Mouse (Mus musculus) lung, postnatal 0 days (tissue): ENCODE measurements at regions not wholly inside any gene's neighbourhood (a gene's known extent, or its start where the extent isn't known, plus 50 kb on each side); places are given as distances from the start of the nearest gene placed in this dataset.

ENCODE experiments used
- ATAC-seq: fragments of 200-750 bp; cut with Nextera tagmentation; 2 replicates; pipeline ENCODE4 v1.8.0; 2017; ENCODE audit warnings: moderate library complexity
- DNase-seq: peaks from one replicate; pipeline ENCODE4 v3.0.0-alpha.2; 2016; ENCODE audit warnings: low spot score
- H3K27ac ChIP-seq: fragments of 300-500 bp; sonication (generic); 2 replicates; pipeline ENCODE4 v1.5.1; 2014; ENCODE audit warnings: antibody characterized with exemption, mild to moderate bottlenecking, low read length, mixed read lengths
- H3K27me3 ChIP-seq: fragments of 300-500 bp; sonication (generic); replicated peaks from 2 replicates; pipeline ENCODE4 v1.6.1; 2014; ENCODE audit warnings: low read length, mixed read lengths; ENCODE audit not compliant: insufficient read depth
- H3K36me3 ChIP-seq: fragments of 300-500 bp; sonication (generic); 2 replicates; pipeline ENCODE4 v1.6.1; 2014; ENCODE audit warnings: low read length, mixed read lengths; ENCODE audit not compliant: insufficient read depth
- H3K4me1 ChIP-seq: fragments of 300-500 bp; sonication (generic); 2 replicates; pipeline ENCODE4 v1.6.1; 2014; ENCODE audit warnings: antibody characterized with exemption, low read depth, low read length, mixed read lengths; ENCODE audit not compliant: insufficient read depth
- H3K4me2 ChIP-seq: fragments of 300-500 bp; sonication (generic); replicated peaks from 2 replicates; pipeline ENCODE4 v1.6.1; 2014; ENCODE audit warnings: low read depth, mild to moderate bottlenecking, low read length, moderate library complexity, mixed read lengths
- H3K4me3 ChIP-seq: fragments of 300-500 bp; sonication (generic); 2 replicates; pipeline ENCODE4 v1.5.1; 2014; ENCODE audit warnings: low read depth, low read length
- H3K9ac ChIP-seq: fragments of 300-500 bp; sonication (generic); replicated peaks from 2 replicates; pipeline ENCODE4 v1.6.1; 2014; ENCODE audit warnings: low read depth, mild to moderate bottlenecking
- H3K9me3 ChIP-seq: fragments of 300-500 bp; sonication (generic); 2 replicates; pipeline ENCODE4 v1.6.1; 2016; ENCODE audit warnings: low read length, mixed read lengths
- CTCF ChIP-seq: IDR thresholded peaks from 2 replicates; pipeline ENCODE4 v1.5.1; 2016; ENCODE audit warnings: antibody characterized with exemption, mild to moderate bottlenecking
- EP300 ChIP-seq: IDR thresholded peaks from 2 replicates; pipeline ENCODE4 v1.6.1; 2016; ENCODE audit warnings: antibody characterized with exemption, mild to moderate bottlenecking, control low read depth
- WGBS: fragments of 180-500 bp; shearing (Covaris S2); extraction: QIAGEN DNeasy Blood & Tissue Kit; methylation state at CpG from one replicate; pipeline ENCODE4 v1.1.7; 2014; 5-methylcytosine and 5-hydroxymethylcytosine counted together

- no peak for DNase-seq
- H3K4me1 ChIP-seq: no peaks in the 10 kb centered on the region
- no peaks in the 10 kb centered on the region for H3K27me3 ChIP-seq
- WGBS: 21% methylated on average over 5 of the region's 5 CpGs
- H3K36me3 ChIP-seq: no peaks in the 10 kb centered on the region
- no peak overlapping the region for H3K9ac ChIP-seq
- H3K4me3 ChIP-seq: no peak overlapping the region
- H3K4me2 ChIP-seq: no peak overlapping the region
- TF ChIP-seq EP300: no peak
- TF ChIP-seq CTCF: no peak
- H3K9me3 ChIP-seq: no peaks in the 10 kb centered on the region
- no peak for ATAC-seq
- no peak overlapping the region for H3K27ac ChIP-seq
Measured at GRCm38 (mm10) chr6:16177313-16177712, 456.9 kb downstream of the Mdfic start.

DNA sequence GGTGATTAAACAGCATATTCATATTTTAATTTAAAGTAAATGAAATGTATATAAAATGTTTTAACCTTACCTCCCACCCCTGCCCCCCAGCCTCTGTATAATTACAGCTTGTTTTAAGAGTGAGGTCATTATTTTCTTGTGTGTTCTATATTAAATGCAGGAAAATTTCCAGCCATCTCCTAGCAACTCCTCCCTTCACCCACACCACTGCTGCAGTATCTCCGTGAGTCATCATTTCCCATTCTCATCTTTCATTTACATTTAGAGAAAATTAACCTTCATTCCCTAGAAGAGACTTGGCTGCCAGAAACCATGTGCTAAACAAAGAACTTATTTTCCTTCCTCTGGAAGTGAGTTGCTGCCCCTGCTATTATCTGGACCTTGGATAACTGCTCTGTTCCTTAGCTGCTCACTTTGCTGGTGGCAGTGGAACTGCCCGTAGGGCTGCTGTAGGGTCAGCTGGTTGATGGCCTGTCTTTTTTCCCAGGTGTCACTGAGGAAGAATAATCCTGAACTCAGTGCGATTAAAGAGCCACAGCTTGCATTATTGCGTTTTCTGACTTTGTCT, 467.6 kb downstream of the Mdfic start:
- H3K4me3 ChIP-seq: no peak overlapping the region
- no peak overlapping the region for H3K9ac ChIP-seq
- H3K36me3 ChIP-seq: no peaks in the 10 kb centered on the region
- H3K27ac ChIP-seq: no peak overlapping the region
- WGBS: 38% methylated on average over 4 of the region's 4 CpGs
- TF ChIP-seq CTCF (no peak), EP300 (peak; percentile 28; the same call in 1 of the 2 replicates)
- no peak for ATAC-seq
- no peaks in the 10 kb centered on the region for H3K27me3 ChIP-seq
- no peaks in the 10 kb centered on the region for H3K9me3 ChIP-seq
- DNase-seq: peak; percentile 17
- no peak overlapping the region for H3K4me2 ChIP-seq
- H3K4me1 ChIP-seq: no peaks in the 10 kb centered on the region

DNA sequence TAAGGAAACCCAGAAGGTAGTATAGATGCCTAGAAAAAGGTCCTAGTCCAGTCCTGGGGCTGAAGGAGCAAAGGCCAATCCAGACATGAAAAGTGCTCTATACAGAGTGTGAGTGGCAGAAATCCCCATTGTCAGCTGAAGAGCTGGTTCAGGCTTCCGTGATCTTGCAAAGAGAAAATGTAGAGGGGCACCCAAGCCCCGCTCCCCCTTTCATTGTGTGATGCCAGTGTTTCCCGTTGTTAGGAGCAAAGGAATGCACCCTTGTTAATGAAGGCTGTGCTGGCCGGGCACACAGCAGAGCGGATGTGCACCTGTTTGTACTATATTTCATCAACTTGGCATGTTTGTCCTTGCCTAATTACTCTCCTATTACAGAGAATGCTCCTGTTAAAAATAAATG, 492.5 kb downstream of the Mdfic start:
- Histone ChIP-seq H3K4me2 (no peak overlapping the region), H3K27ac (no peak overlapping the region), H3K9me3 (no peaks in the 10 kb centered on the region), H3K4me1 (no peaks in the 10 kb centered on the region), H3K36me3 (no peaks in the 10 kb centered on the region), H3K9ac (no peak overlapping the region), H3K4me3 (no peak overlapping the region), H3K27me3 (no peaks in the 10 kb centered on the region)
- ATAC-seq (no peak), DNase-seq (no peak)
- WGBS: 46% methylated on average over 5 of the region's 5 CpGs
- no peak for TF ChIP-seq CTCF
- TF ChIP-seq EP300: no peak

GRCm38 (mm10) chr6:16213635-16214034, 493.2 kb downstream of the Mdfic start:
- WGBS: 71% methylated on average over 4 of the region's 4 CpGs

GRCm38 (mm10) chr6:16221002-16221627, 500.7 kb downstream of the Mdfic start:
- H3K27ac ChIP-seq: no peak overlapping the region
- H3K4me2 ChIP-seq: 0 out of 2 replicates have a peak overlapping the region, but pooled peaks have one; percentile 11
- no peak overlapping the region for H3K9ac ChIP-seq
- peak; percentile 52 for ATAC-seq
- no peaks in the 10 kb centered on the region for H3K27me3 ChIP-seq
- 32% methylated on average over 3 of the region's 3 CpGs for WGBS
- no peak overlapping the region for H3K4me3 ChIP-seq
- H3K9me3 ChIP-seq: no peaks in the 10 kb centered on the region
- no peaks in the 10 kb centered on the region for H3K36me3 ChIP-seq
- TF ChIP-seq CTCF (peak; percentile 78), EP300 (no peak)
- no peaks in the 10 kb centered on the region for H3K4me1 ChIP-seq
- DNase-seq: peak; percentile 62

More at GRCm38 (mm10) chr6:16213635-16214034, 493.2 kb downstream of the Mdfic start:
- no peak for ATAC-seq
- TF ChIP-seq CTCF: no peak
- no peak for TF ChIP-seq EP300
- no peak overlapping the region for H3K9ac ChIP-seq
- H3K27ac ChIP-seq: no peak overlapping the region
- no peaks in the 10 kb centered on the region for H3K36me3 ChIP-seq
- no peaks in the 10 kb centered on the region for H3K4me1 ChIP-seq
- H3K4me3 ChIP-seq: no peak overlapping the region
- H3K4me2 ChIP-seq: no peak overlapping the region
- no peaks in the 10 kb centered on the region for H3K9me3 ChIP-seq
- H3K27me3 ChIP-seq: no peaks in the 10 kb centered on the region
- no peak for DNase-seq
